Mouse (Mus musculus) bone marrow macrophage, adult 2 months (primary cell): ENCODE data around the gene Znhit6. TPM values are rescaled to one million over a fixed set of nuclear protein-coding genes. Genes with fewer than 3 reads are reported as not detected.
A peak's percentile ranks its signal among the peaks of the same experiment; 100 is the strongest.

Experiments
- H3K27ac ChIP-seq: 2 replicates; pipeline ENCODE4 v1.5.1; 2012; ENCODE audit warnings: low read depth, low read length; ENCODE audit not compliant: insufficient read depth
- H3K4me1 ChIP-seq: 2 replicates; pipeline ENCODE4 v1.6.1; 2012; ENCODE audit warnings: low read length; ENCODE audit not compliant: control insufficient read depth, insufficient read depth
- H3K4me3 ChIP-seq: 2 replicates; pipeline ENCODE4 v1.5.1; 2012; ENCODE audit warnings: mild to moderate bottlenecking, low read length, moderate library complexity; ENCODE audit not compliant: insufficient read depth
- CTCF ChIP-seq: IDR thresholded peaks from 2 replicates; pipeline ENCODE4 v1.5.1; 2012; ENCODE audit warnings: low read depth, mild to moderate bottlenecking, low read length, moderate library complexity
- POLR2A ChIP-seq: IDR thresholded peaks from 2 replicates; pipeline ENCODE4 v1.6.1; 2012; ENCODE audit warnings: mild to moderate bottlenecking, low read depth, low read length, borderline replicate concordance
- polyA plus RNA-seq: library from polyadenylated mRNA; stranded (reverse); fragments of >200 nt; gene quantifications from 2 replicates; pipeline ENCODE4 v1.2.4, GENCODE M21; 2012; ENCODE audit not compliant: missing spikeins, insufficient read depth, insufficient read length

Znhit6 gene
- polyA plus RNA-seq, 1 experiment, result 11.8 TPM

GRCm38 (mm10) chr3:145623047-145623446 is 47.0 kb downstream of the Znhit6 start:
- no peak for TF ChIP-seq CTCF
- no peak for TF ChIP-seq POLR2A
- no peak overlapping the region for H3K27ac ChIP-seq
- no peaks in the 10 kb centered on the region for H3K4me1 ChIP-seq
- H3K4me3 ChIP-seq, result no peak overlapping the region

- Histone ChIP-seq H3K27ac (no peak overlapping the region), H3K4me3 (no peak overlapping the region), H3K4me1 (no peaks in the 10 kb centered on the region)
- no peak for TF ChIP-seq CTCF
- TF ChIP-seq POLR2A, result no peak
These were observed 48.8 kb downstream of the Znhit6 start for GRCm38 (mm10) chr3:145624786-145625185.

GRCm38 (mm10) chr3:145625546-145625945 is 49.5 kb downstream of the Znhit6 start:
- TF ChIP-seq CTCF, result no peak
- no peak for TF ChIP-seq POLR2A
- Histone ChIP-seq H3K27ac (no peak overlapping the region), H3K4me1 (no peaks in the 10 kb centered on the region), H3K4me3 (no peak overlapping the region)

GRCm38 (mm10) chr3:145626063-145626462 is 50.1 kb downstream of the Znhit6 start:
- no peak for TF ChIP-seq POLR2A
- TF ChIP-seq CTCF, result no peak
- Histone ChIP-seq H3K4me3 (no peak overlapping the region), H3K27ac (no peak overlapping the region), H3K4me1 (no peaks in the 10 kb centered on the region)

- no peak overlapping the region for H3K27ac ChIP-seq
- H3K4me1 ChIP-seq, result no peaks in the 10 kb centered on the region
- H3K4me3 ChIP-seq, result no peak overlapping the region
- TF ChIP-seq POLR2A (no peak), CTCF (peak; percentile 33; the same call in 1 of the 2 replicates)
These were observed 51.8 kb downstream of the Znhit6 start for GRCm38 (mm10) chr3:145627830-145628229.

GRCm38 (mm10) chr3:145628643-145629042 is 52.6 kb downstream of the Znhit6 start:
- TF ChIP-seq CTCF, result no peak
- no peak for TF ChIP-seq POLR2A
- Histone ChIP-seq H3K4me1 (no peaks in the 10 kb centered on the region), H3K4me3 (no peak overlapping the region), H3K27ac (no peak overlapping the region)

GRCm38 (mm10) chr3:145632888-145633287 is 56.9 kb downstream of the Znhit6 start:
- Histone ChIP-seq H3K4me3 (no peak overlapping the region), H3K27ac (no peak overlapping the region), H3K4me1 (no peaks in the 10 kb centered on the region)
- TF ChIP-seq POLR2A, result no peak
- TF ChIP-seq CTCF, result no peak

- TF ChIP-seq POLR2A (no peak), CTCF (no peak)
- H3K27ac ChIP-seq, result no peak overlapping the region
- no peaks in the 10 kb centered on the region for H3K4me1 ChIP-seq
- no peak overlapping the region for H3K4me3 ChIP-seq
These were observed 58.2 kb downstream of the Znhit6 start for GRCm38 (mm10) chr3:145634002-145634710.

GRCm38 (mm10) chr3:145640170-145640569 is 64.2 kb downstream of the Znhit6 start:
- no peak for TF ChIP-seq CTCF
- TF ChIP-seq POLR2A, result no peak
- Histone ChIP-seq H3K27ac (no peak overlapping the region), H3K4me3 (no peak overlapping the region), H3K4me1 (no peaks in the 10 kb centered on the region)

GRCm38 (mm10) chr3:145640583-145640982 is 64.6 kb downstream of the Znhit6 start:
- no peaks in the 10 kb centered on the region for H3K4me1 ChIP-seq
- H3K4me3 ChIP-seq, result no peak overlapping the region
- H3K27ac ChIP-seq, result no peak overlapping the region
- TF ChIP-seq POLR2A (no peak), CTCF (no peak)
